Mouse (Mus musculus) ovary, adult 18-20 months (tissue): Measurements from ENCODE around the gene Six3.

Experiments used
- DNase-seq: peaks from one replicate; pipeline ENCODE4 v3.0.0; 2022; ENCODE audit warnings: low spot score, mixed read lengths

The Six3 gene

DNA sequence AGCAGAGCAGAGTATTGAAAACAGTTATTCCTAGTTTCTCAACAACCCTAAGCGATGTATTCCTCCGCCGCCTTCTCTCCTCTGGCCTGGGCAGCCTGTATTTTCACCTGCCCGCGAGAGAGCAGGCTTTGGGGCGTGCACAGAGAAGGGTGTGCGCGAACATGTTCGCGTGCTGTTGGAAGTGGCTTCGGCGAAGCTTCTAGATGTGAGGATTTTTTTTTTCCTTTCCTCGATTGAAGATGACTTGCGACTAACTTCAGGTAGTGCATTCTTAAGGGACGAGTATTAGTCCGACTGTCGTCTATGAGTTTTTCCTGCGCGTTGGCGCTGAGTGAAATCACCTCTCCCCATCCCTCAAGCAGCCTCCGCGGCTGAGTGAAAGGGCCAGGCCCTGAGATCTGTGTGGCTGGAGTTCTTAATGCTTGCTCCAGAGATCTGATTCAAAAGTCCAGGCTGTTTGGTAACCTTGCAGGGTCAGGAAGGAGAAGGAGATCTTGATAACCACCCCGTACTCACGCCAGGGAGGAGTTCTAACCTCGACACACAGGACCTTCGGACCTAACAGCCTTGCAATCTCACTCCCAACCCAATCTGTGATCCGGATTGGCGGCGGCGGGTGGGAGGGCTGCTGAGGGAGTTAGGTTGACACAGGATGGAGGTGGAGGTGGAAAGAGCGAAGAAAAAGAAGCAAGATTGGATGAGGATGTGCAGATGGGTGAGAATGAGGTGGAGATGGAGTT is 712 bp upstream of the Six3 start:
- DNase-seq: no peak

DNA sequence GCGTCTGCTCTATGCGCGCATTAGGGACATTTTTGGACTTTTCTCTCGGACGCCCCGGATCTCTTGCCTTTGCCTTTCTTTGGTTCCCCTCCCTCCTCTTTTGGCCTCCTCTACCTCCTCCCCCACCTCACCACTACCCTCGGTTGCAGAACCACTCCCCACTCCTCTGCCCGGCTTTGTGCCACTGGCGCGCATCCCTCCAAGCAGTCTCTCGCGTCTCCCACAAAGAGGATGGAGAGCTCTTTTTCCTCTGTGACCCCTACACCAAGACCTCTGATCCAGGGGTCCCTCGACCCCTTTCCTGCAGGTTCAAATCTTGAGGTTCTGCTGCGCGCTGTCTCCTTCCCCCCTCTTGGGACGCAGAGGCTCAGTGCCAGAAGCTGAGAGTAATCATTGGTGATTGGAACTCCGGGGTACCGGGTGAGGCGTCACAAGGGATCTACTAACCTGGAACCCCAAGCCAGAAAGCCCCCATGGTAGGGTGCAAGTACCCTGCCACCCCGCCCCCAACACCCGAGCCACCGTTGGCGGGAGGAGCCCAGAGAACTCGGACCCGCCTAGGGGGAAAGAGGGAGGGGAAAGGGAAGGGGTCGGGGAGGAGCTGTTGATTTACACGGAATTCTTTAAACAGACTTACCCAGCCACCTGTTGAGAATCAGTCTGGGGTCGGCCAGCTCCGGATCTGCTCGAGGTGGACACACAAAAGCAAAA is 758 bp downstream of the Six3 start:
- no peak for DNase-seq

DNA sequence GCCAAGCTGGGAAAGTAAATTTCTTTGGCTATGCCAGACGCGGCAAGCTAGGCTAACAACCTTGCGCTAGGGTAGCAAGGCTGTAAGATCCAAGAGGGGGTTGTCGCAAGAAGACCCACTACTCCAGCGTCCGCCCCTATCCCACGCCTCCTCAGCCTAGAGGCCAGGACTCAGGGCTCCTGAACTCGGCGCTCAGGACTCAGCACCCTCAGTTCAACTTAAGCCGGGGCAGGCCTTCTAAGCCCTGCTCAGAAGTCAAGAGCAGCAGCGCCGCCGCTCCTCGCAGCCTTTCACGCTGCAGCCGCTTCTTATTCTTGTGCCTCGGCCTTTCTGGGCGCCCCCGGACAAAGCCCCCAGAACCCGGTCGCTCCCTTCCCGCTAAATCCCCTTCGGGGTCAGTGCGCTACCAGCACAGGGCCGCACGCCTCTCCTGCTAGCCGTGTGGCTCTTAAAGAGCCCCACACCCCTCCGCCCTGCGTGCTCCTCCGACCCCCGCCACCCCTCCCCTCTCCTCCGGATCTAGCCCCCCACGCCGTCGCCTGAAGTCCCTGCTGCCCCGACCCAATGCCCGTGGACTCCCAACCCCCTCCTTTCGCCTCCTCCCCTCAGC is 1.4 kb downstream of the Six3 start:
- no peak for DNase-seq

DNA sequence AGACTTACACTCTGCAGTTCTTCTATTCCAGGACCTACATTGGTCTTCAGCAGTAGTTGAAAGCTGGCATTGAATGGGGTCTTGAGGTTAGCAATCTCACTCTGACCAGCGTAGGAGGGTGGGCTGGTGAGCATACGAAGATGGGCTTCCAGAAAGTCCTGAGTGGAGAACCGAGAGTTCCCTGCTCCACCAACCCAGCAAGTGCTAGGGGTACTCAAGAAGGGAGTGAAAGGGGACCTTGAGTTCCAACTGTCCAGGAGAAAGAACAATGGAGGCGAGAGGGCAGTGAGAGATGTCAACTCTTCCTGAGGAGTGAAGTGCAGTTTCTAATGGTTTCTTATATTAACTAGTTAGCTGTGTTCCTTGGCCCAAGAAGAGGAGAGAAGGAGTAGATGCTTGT is 2.2 kb downstream of the Six3 start:
- no peak for DNase-seq

DNA sequence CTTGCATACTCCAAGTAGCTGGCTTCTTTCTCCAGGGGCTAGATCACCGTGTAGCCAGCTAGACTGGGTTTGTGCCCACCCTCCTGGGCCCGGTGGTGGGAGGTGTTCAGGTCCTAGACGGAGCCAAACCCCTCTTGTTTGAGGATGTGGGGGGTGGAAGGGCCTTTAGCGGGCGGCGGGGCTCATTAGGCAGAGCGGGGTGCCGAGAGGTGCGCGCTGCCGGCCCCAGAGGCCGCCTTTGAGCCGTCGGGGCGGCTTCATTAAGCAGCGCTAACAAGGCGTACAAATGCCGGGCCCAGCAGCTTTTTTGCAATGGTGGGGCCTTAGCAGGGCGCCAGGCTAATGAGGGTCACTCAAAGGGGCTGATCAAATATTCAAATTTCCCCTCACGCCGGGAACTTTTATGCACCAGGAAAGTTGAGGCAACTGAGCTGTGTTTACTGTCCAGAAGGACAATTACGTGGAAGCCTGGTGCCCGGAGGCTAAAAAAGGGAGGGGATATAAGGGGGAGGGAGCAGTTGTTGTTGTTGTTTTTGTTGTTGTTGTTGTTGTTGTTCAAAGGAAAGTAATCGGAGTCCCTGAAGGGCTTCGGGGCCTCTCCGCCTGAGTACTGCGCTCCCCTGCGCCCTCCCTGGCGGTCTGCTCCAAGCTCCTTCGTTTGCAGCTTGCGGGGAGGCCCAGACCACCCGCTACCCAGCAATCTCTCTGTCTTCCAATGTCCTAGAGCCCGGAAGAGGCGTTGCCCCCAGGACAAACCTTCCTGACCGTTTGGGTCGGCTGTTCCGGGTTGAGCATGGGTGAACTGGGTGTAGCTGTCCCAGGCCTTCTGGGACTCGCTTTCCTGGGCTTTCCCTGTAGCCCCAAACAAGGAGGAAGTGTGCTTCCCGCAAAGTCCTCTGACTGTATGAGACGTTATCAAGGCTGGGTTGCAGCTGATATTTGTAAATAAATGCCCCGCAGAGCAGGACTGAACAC is 3.4 kb downstream of the Six3 start:
- no peak for DNase-seq

DNA sequence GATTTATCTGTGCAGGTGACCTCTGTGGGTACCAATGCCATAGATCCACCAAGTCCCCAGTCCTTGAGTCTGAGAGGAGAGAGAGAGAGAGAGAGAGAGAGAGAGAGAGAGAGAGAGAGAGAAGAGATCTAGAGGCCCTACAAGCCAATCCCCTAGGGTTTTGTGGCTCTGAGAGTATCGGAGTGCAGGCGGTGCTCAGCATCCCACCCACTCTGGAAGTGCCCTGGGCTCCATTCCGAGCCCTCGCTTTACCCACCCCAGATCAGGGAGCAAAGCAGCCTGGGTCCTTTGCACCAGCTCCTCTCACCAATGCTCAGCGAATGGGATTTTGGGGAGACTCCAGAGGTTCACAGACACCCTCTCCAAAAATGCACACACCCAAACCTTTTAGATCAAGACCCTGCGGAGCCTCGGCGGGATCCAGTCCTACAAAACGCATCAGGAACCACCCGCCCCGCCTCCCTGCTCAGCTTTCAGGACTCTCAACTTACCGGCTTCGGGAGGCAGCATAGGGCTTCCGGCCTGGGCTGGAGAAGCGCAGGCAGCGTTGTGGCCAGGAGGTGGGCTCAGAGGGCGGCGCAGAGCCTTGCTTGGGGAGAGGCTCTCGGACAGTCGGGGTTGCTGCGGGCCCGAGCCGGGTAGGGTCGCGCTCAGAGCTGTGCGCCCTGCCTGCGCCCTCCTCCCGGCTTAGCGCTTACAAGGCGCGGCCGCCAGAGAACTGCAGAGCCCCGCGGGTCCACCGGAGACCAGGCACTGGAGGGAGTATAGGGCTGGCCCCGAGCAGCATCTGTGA is 4.4 kb downstream of the Six3 start:
- DNase-seq: no peak

DNA sequence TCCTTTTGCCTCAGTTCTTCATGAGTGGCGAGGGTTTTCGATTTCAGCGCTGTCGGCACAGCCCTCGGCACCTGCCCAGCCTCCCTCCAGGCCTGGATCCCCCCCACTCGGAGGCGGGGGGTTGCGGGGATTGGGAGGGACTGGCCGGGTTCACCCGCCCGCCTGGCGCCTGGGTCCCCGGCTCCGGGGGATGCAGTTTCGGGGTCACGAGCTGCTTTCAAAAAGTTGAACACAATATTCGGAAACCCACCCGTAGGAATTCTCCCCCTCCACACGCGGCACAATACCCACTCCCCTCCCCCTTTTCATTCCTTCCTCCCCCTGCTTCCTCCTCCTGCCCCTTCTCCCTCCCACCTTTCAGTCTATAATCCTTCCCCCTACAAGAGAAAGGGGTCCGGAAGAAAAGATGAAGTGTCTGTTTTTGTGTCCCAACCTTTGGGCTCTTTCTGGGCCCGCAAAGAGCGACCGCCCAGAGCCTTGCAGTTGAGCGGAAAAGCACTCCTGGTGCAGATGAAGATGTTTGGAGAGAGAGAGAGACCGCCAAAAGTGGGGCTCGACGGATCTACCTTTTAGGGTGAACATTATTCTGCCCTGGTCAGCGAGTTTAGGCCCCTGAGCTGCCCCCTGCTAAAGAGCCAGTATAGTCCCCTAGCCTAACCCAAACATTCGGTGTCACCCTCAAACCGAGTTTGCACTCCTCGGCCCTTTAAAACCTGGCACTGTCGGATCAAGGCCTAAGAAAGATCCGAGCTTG is 5.1 kb downstream of the Six3 start:
- no peak for DNase-seq

DNA sequence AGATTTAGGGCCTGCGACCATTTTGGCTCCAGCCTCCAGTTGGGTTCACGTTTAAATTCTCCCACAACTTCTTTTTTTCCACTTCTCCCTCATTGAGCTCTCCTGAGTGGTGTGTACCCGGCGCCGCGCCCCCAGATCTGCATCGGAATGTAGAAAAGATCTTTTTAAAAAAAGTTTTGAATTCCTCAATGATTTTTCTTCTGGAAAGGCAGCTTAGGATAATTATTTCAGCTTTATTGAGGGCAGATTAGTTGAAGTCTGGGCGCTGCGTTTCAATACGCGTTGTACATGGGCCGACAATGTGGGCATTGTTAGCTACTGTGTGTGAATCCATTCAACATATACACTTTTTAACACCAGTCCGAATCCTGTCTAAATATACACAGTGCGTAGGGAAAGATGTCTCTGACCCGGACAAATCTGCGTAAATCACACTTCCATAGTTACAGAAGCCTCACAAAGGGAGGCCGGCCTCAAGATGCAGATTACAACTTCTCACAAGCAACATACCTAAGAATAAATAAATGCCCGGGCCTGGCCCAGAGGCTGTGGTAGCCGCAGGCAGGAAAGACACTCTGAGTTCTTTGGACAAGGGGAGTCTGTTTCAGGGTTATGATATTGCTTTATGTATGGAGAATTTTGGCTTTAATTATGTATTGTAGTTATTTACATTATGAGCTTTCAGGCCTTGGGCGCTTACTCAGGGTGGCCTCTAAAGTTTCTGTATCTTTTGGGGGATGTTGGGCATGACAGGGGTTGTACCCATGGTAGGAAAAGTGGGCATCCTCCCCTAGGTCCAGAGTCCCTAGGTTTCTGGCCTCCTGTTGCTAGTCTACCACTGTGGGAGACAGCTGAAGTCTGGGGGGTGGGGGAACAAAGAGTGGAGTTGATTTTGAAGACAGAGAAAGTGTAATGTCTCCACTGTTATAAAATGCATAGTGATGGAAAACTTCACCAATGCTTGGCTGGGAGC is 6.0 kb downstream of the Six3 start:
- DNase-seq: no peak

DNA sequence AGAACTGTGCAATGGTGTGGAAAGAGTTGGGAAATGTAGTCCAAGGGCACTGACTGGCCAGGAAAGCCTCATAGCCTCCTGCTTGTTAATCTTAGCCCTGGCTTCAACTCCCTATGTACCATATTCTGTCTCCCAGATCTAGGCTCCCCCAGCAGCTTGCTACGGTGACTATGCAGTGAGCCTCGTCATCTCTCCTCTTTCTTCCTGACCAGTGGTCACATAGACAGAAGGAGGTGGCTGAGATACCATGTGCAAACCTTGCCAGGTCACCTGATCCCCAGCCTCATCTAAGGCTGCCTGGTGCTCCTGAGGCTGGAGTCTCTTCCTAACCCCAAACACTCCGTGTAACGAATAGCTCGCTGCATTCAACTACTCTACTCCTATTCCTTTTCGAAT is 6.7 kb downstream of the Six3 start:
- DNase-seq: no peak

DNA sequence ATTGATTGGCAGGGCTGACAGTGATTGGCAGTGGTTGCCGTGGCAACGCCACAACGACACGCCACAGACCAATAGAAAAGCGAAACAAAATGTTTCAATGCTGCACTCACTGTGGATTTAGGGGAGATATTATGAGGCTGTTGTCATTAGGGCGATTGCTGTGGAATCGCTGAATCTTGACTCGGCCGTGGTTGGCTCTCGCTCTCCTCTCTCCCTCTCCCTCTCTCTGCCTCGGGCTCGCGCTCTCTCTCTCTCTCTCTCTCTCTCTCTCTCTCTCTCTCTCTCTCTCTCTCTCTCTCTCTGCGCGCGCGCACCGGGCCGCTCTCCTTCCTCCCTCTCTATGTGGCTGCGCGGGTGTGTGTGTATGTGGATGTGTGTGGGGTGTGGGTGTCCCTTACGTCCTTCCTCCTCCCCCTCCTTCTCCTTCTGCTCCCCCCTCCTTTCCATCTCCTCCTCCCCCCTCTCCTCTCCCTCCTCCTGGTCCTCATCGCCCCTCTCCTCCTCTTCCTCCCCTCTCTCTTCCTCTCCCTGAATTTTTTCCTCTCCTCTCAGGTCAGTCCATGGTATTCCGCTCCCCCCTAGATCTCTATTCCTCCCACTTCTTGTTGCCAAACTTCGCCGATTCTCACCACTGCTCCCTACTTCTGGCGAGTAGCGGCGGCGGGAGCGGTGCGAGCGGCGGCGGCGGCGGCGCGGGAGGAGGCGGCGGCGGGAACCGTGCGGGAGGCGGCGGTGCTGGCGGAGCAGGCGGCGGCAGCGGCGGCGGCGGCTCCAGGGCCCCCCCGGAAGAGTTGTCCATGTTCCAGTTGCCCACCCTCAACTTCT is 7.5 kb downstream of the Six3 start:
- no peak for DNase-seq

DNA sequence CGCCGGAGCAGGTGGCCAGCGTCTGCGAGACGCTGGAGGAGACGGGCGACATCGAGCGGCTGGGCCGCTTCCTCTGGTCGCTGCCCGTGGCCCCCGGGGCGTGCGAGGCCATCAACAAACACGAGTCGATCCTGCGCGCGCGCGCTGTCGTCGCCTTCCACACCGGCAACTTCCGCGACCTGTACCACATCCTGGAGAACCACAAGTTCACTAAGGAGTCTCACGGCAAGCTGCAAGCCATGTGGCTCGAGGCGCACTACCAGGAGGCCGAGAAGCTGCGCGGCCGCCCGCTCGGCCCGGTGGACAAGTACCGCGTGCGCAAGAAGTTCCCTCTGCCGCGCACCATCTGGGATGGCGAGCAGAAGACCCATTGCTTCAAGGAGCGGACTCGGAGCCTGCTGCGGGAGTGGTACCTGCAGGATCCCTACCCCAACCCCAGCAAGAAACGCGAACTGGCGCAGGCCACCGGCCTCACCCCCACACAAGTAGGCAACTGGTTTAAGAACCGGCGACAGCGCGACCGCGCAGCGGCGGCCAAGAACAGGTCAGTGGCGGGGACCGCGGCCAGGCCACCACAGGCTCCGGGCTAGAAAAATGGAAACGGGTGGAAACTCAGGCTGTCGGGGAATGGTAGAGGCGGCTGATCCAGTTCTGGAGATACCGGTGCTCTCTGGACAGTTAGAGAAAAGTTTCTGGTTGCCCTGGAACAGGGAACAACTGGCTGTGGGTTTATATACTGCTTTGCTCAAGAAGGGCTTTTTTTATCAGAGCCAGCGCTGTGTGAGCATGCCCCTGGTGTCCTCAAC is 8.3 kb downstream of the Six3 start:
- DNase-seq: no peak

DNA sequence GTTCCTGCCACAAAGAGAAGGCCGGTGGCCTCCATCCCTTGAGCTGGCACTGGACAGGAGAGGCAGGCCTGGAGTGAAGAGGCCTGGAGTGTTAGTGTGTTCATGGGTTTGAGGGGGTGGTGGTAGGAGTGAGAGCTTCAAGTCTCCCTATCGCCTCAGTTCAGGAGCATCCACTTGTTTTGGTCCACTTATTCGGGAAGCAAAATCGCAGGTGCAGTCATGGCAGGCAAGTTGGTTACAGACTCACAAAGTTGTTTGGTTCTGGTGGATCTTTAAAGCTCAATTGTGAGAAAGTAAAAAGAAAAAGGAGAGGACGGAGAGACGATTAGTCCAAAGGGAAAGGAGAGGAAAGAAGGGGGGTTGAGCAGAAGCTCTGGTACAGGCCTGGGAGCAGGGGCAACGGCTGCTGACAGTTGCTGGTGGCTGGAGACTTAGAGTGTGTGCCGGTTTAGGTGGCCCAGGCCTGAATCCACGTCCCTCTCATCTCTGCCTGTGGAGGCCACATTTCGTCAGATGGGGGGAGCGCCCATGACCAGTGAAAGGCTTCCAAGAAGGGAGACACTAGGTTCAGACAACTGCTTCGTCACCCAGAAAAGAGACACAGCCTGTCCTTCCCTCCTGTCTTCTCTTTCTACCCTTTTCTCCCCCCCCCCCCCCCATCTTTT is 9.2 kb downstream of the Six3 start:
- DNase-seq: no peak

DNA sequence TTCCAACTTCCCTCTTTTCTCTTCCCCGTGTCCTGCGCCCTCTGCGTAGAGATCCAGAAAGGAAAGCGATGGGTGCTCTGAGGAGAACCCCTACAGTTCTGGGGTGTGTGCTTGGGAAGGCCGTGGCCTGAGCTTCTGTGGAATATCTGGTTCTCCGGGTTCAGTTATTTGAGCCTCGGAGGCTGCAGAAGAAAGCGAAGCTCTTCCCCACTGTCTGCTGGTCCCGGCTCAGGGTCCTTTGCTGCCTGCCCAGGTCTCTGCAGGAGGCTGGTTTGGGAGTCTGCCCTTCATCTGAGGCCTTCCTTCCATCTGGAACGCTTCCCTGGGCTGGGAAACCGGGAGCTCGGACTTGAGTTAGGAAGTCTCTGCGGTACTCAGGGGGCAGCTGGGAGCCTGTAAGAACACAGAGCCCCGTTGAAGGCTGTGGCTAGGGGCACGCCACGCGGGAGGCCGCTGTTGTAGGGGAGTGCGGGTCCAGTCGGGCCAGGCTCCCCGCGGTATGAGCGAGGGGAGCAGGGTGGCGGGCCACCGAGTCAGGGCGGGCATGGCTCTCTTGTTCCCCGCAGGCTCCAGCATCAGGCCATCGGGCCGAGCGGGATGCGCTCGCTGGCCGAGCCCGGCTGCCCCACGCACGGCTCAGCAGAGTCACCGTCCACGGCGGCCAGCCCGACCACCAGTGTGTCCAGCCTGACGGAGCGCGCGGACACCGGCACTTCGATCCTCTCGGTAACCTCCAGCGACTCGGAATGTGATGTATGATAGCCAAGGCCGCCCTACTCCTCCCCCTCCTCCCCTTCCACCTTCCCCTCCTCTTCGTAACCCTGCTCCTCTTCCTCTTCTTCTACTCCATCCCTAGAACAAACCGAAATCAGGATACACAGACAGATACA is 10.0 kb downstream of the Six3 start:
- DNase-seq: no peak

DNA sequence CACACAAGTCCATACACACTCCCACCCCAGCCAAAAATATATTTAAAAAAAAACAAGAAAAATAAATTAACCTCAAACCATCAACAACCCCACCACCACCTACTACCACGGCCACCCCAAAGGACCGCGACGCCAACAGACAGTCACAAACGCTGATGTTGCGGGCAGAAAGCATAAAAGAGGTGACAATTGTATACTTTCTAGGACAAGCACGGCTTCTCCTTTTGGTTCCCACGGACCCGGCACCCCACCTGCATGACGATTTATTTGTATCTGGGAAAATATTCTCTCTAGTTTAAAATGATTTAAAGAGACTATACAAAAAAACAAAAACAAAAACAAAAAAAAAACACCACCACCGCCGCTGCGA is 10.6 kb downstream of the Six3 start:
- no peak for DNase-seq

DNA sequence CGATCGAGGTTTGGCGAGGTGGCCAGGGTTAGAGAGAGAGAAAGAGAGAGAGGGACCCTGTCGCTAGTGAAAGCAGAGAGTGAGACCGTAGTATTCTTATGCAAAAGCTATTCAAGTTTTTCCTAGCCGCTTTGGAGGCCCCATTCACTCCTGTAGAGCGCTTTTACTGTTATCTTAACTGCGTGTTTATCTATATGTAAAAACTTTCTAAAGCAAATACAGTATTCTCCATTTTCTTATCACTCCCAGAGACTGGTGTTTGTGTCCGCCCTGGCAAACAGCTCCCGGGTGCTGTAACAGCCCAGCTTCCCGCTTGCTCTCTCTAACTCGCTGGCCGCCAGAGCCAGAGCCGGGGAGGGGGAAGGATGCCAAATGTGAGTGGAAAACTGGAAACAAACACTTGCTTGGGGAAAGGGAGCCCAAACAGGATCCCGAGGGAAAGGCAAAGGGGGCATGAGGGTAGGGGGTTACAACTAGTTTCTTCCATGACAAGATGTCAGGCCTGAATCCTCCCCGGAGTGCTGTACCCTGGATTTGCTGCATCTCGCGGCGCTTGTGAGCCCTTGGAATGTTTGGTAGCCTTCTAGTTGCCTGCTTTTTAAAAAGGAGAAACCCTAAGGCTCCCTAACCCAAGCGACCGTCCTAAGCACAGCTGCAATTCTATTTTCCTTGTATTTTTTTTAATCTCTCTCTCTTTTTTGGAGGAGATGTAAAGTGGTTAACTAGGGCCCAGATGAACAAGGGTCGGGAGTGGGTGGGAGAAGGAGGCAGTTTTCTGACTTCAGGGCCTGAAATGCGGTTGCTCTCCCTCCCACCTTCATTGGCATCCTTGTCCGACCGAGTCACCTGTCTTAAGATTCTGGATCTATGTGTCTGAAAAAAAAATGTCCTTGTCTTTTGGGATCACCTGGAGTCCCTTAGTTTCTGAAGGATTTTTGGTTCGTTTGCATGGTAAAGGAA is 11.9 kb downstream of the Six3 start:
- DNase-seq: no peak
